Mouse (Mus musculus) megakaryocyte, embryonic 14.5 days (primary cell): ENCODE measurements around the gene H2-Aa.

Experiments
- FLI1 ChIP-seq: IDR thresholded peaks from 2 replicates; pipeline ENCODE4 v1.6.1; 2012; ENCODE audit warnings: low read length, inconsistent platforms, mixed read lengths
- GATA1 ChIP-seq: IDR thresholded peaks from 3 replicates; pipeline ENCODE4 v1.6.1; 2012; ENCODE audit warnings: mixed read lengths, low read length, inconsistent platforms, borderline replicate concordance

DNA sequence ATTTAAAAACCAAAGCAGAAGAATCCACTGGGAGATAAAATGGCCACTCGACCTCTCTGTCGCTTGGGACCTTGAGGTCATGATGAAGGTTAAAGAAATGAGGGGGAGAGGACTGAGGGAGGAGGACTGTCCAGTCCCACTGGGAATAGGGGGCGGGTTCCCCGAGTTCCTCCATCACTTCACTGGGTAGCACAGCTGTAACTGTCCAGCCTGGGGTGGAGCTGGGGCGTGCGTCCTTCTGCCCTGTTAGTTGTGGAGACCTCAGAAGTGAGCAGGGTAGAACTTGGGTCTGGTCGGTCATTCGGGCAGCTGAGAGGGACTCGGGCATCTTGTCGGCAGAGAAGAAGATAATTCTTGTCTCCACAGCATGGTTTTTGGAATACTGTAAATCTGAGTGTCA is 21.6 kb upstream of the H2-Aa start:
- TF ChIP-seq GATA1 = no peak
- TF ChIP-seq FLI1 = no peak
